Mouse (Mus musculus): Measurements from ENCODE around the gene Cdc42se2. TPM values are rescaled to one million over a fixed set of nuclear protein-coding genes. Genes with fewer than 3 reads are reported as not detected.

Gene Cdc42se2
- polyA plus RNA-seq (2014; fragmentation: Illumina TruSeq; extraction: RNeasy Lipid Tissue Mini Kit (QIAGEN cat#74804); ENCODE audit: low read depth, low replicate concordance) = 26.7 TPM

GRCm38 (mm10) chr11:54787488-54788474 lies at the start of gene Cdc42se2:
TSS of gene Cdc42se2 (minus strand) at chr11:54787675.

Other genes with a start within 250 kb of the Cdc42se2 start
- 17.9 TPM for gene Lyrm7, start 73.2 kb upstream of the Cdc42se2 start, polyA plus RNA-seq (2014; fragmentation: Illumina TruSeq; extraction: RNeasy Lipid Tissue Mini Kit (QIAGEN cat#74804); ENCODE audit: low read depth, low replicate concordance)
- 456 TPM for gene Hint1, start 78.7 kb upstream of the Cdc42se2 start, polyA plus RNA-seq (2014; fragmentation: Illumina TruSeq; extraction: RNeasy Lipid Tissue Mini Kit (QIAGEN cat#74804); ENCODE audit: low read depth, low replicate concordance)
- gene Gpx3, start 114.8 kb upstream of the Cdc42se2 start, polyA plus RNA-seq (2014; fragmentation: Illumina TruSeq; extraction: RNeasy Lipid Tissue Mini Kit (QIAGEN cat#74804); ENCODE audit: low read depth, low replicate concordance) = 706 TPM
- 29.7 TPM for gene Tnip1, start 175.2 kb upstream of the Cdc42se2 start, polyA plus RNA-seq (2014; fragmentation: Illumina TruSeq; extraction: RNeasy Lipid Tissue Mini Kit (QIAGEN cat#74804); ENCODE audit: low read depth, low replicate concordance)
- 196 TPM for gene Anxa6, start 245.8 kb upstream of the Cdc42se2 start, polyA plus RNA-seq (2014; fragmentation: Illumina TruSeq; extraction: RNeasy Lipid Tissue Mini Kit (QIAGEN cat#74804); ENCODE audit: low read depth, low replicate concordance)

Data from heart, adult 10 weeks (tissue).